Mouse (Mus musculus): ENCODE measurements around the gene Prkag2. TPM values are rescaled to one million over a fixed set of nuclear protein-coding genes. Genes with fewer than 3 reads are reported as not detected.

The Prkag2 gene
- polyA plus RNA-seq, 1 experiment = 60.2 TPM

GRCm38 (mm10) chr5:24983539-24983938 is 116.9 kb downstream of the Prkag2 start:
- H3K27ac ChIP-seq (replicated peaks; ENCODE audit: low read depth, low read length) = no peak overlapping the region; the same call in 1 of the 2 replicates
- peaks cover 33% of the 10 kb centered on the region for H3K4me1 ChIP-seq (ENCODE audit: control insufficient read depth, insufficient read depth, insufficient read length, low read length)

DNA sequence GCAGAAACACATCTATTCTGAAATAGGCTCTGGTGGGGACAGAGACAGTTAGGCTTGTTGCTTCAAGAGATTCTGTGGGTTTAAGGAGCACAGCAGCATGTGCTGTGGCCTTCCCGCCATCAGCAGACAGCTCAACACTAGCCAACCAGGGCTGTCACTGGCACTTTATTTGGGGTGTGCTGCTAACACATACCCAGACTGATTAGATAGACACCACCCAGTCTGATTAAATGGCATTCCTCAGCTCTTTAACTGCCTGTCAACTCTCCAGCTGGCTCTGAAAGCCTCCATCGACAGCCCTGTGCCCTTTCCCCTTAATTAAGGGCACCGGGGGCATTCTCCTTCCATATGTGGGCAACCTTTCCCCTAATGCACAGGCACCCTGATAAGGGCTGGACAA is 118.2 kb downstream of the Prkag2 start:
- peaks cover 41% of the 10 kb centered on the region for H3K4me1 ChIP-seq (ENCODE audit: control insufficient read depth, insufficient read depth, insufficient read length, low read length)
- H3K27ac ChIP-seq (replicated peaks; ENCODE audit: low read depth, low read length) = peak overlapping the region; percentile 65
- no peak overlapping the region for H3K4me3 ChIP-seq (ENCODE audit: insufficient read depth, low read depth, low read length)

More at GRCm38 (mm10) chr5:24983539-24983938, 116.9 kb downstream of the Prkag2 start:
- H3K4me3 ChIP-seq (ENCODE audit: insufficient read depth, low read depth, low read length) = no peak overlapping the region

DNA sequence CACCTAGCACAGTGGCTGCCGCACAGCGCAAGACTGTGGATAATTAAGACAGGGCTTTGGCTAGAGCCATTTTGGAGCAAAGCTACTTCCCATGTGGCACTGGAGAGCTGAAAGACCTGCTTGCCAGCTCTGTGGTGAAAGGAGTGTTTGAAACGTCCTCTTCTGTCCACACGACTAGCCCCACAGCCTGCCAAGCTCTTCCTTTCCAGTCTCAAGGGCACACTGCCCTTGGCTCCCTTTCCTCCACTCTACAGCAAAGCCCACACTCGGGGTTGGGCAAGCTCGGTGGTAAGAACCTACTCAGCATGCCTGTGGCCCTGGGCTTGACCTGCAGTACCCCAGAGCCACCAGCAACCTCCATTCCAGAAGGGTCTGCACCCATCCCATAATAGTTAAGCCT is 118.7 kb downstream of the Prkag2 start:
- Histone ChIP-seq H3K27ac (replicated peaks; ENCODE audit: low read depth, low read length) (peak overlapping the region; percentile 65; the same call in 1 of the 2 replicates), H3K4me1 (ENCODE audit: control insufficient read depth, insufficient read depth, insufficient read length, low read length) (peaks cover 45% of the 10 kb centered on the region), H3K4me3 (ENCODE audit: insufficient read depth, low read depth, low read length) (no peak overlapping the region)

GRCm38 (mm10) chr5:24979968-24980345 is 120.5 kb downstream of the Prkag2 start:
- peak overlapping the region; percentile 67 for H3K27ac ChIP-seq (replicated peaks; ENCODE audit: low read depth, low read length)
- peaks cover 48% of the 10 kb centered on the region for H3K4me1 ChIP-seq (ENCODE audit: control insufficient read depth, insufficient read depth, insufficient read length, low read length)
- no peak overlapping the region for H3K4me3 ChIP-seq (ENCODE audit: insufficient read depth, low read depth, low read length)

DNA sequence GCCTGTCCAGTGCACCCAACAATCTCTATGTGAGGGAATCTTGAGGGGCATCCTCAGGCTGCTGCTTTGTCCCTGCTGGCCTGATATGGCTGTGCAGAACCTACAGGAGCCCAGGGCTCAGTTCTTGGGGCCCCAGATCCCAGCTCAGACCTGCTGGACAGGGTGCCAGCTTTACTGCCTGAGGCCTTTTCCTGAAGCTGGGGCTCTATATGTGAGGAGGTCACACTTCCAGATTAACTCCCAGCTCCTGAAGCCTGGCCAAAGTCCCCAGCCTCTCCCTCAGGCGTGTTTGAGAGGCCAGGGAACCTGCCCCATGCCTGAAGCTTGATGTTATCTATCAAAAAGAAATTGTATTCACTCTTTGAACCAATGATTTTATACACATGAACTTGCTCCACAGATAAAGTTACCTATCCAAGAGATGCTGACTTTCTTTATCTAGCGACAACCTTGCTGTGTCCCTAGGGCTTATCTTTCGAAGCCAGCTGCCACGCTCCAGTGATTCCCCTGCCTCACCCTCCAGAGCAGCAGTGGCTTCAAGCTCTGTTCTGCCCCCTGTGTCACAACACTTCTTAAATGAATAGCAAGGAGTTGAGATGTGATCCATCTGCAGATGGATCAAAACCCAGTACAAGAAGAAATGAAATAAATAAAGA is 121.0 kb downstream of the Prkag2 start:
- H3K4me1 ChIP-seq (ENCODE audit: control insufficient read depth, insufficient read depth, insufficient read length, low read length) = peaks cover 48% of the 10 kb centered on the region
- H3K4me3 ChIP-seq (ENCODE audit: insufficient read depth, low read depth, low read length) = no peak overlapping the region
- H3K27ac ChIP-seq (replicated peaks; ENCODE audit: low read depth, low read length) = peak overlapping the region; percentile 67

GRCm38 (mm10) chr5:24976907-24977306 is 123.5 kb downstream of the Prkag2 start:
- Histone ChIP-seq H3K4me1 (ENCODE audit: control insufficient read depth, insufficient read depth, insufficient read length, low read length) (peaks cover 54% of the 10 kb centered on the region), H3K4me3 (ENCODE audit: insufficient read depth, low read depth, low read length) (no peak overlapping the region), H3K27ac (replicated peaks; ENCODE audit: low read depth, low read length) (peak overlapping the region; percentile 53; the same call in 1 of the 2 replicates)

DNA sequence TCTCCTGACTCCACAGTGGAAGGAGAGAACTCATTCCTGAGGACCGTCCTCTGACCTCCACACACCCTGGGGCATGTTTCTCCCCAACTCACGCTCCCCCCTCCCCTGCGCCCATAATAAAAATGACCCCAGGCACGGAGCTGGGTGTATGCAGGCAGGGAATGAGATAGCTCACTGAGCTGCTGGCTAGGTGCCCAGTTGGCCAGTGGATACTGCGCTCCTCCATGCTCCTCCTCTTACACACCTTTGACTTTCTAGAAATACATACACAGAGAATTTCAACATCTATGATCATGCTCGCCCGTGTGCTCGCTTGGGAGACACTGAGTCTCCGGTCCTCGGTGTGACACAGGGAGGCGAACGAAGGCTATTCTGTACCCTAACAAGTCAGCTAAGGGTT is 124.2 kb downstream of the Prkag2 start:
- Histone ChIP-seq H3K4me3 (ENCODE audit: insufficient read depth, low read depth, low read length) (no peak overlapping the region), H3K4me1 (ENCODE audit: control insufficient read depth, insufficient read depth, insufficient read length, low read length) (peaks cover 51% of the 10 kb centered on the region), H3K27ac (replicated peaks; ENCODE audit: low read depth, low read length) (no peak overlapping the region)

GRCm38 (mm10) chr5:24975100-24975499 is 125.3 kb downstream of the Prkag2 start:
- H3K4me1 ChIP-seq (ENCODE audit: control insufficient read depth, insufficient read depth, insufficient read length, low read length) = peaks cover 40% of the 10 kb centered on the region

DNA sequence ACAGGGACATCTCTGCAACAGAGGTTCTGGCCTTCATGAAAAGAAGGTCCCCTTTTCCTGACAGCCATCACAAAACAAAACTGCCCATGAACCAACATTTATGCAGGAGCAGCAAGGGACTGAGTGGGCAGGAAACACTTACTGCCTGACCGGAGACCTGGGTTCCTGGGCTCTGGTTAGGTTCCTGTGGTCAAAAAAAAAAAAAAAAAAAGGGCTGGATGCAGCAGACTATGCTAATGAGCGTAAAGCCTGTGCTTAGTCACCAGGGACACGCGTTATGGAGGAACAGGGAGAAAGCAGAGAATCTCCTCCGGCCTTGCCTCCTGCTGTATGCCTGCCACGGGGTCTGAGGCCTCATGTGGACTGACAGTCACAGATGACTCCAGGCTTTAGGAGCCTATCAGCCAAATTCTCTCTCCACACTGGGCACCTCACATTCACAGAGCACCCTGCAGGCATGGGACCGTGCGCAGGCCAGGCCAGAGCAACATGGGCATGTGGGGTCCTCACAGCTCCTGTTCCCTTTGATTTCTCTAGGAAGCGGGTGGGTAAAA is 126.7 kb downstream of the Prkag2 start:
- Histone ChIP-seq H3K4me3 (ENCODE audit: insufficient read depth, low read depth, low read length) (no peak overlapping the region), H3K27ac (replicated peaks; ENCODE audit: low read depth, low read length) (no peak overlapping the region)

More at GRCm38 (mm10) chr5:24975100-24975499, 125.3 kb downstream of the Prkag2 start:
- H3K27ac ChIP-seq (replicated peaks; ENCODE audit: low read depth, low read length) = no peak overlapping the region
- H3K4me3 ChIP-seq (ENCODE audit: insufficient read depth, low read depth, low read length) = no peak overlapping the region

GRCm38 (mm10) chr5:24973228-24973627 is 127.2 kb downstream of the Prkag2 start:
- Histone ChIP-seq H3K27ac (replicated peaks; ENCODE audit: low read depth, low read length) (no peak overlapping the region), H3K4me3 (ENCODE audit: insufficient read depth, low read depth, low read length) (no peak overlapping the region), H3K4me1 (ENCODE audit: control insufficient read depth, insufficient read depth, insufficient read length, low read length) (peaks cover 28% of the 10 kb centered on the region)

More for the DNA sequence above, 126.7 kb downstream of the Prkag2 start:
- peaks cover 30% of the 10 kb centered on the region for H3K4me1 ChIP-seq (ENCODE audit: control insufficient read depth, insufficient read depth, insufficient read length, low read length)

GRCm38 (mm10) chr5:24970552-24971275 is 129.7 kb downstream of the Prkag2 start:
- no peak overlapping the region for H3K27ac ChIP-seq (replicated peaks; ENCODE audit: low read depth, low read length)
- H3K4me1 ChIP-seq (ENCODE audit: control insufficient read depth, insufficient read depth, insufficient read length, low read length) = peaks cover 14% of the 10 kb centered on the region
- H3K4me3 ChIP-seq (ENCODE audit: insufficient read depth, low read depth, low read length) = no peak overlapping the region

GRCm38 (mm10) chr5:24969241-24969880 is 131.1 kb downstream of the Prkag2 start:
- H3K27ac ChIP-seq (replicated peaks; ENCODE audit: low read depth, low read length) = no peak overlapping the region
- peaks cover 14% of the 10 kb centered on the region for H3K4me1 ChIP-seq (ENCODE audit: control insufficient read depth, insufficient read depth, insufficient read length, low read length)

GRCm38 (mm10) chr5:24968792-24969191 is 131.7 kb downstream of the Prkag2 start:
- H3K27ac ChIP-seq (replicated peaks; ENCODE audit: low read depth, low read length) = no peak overlapping the region
- H3K4me1 ChIP-seq (ENCODE audit: control insufficient read depth, insufficient read depth, insufficient read length, low read length) = peaks cover 10% of the 10 kb centered on the region
- H3K4me3 ChIP-seq (ENCODE audit: insufficient read depth, low read depth, low read length) = no peak overlapping the region

More at GRCm38 (mm10) chr5:24969241-24969880, 131.1 kb downstream of the Prkag2 start:
- no peak overlapping the region for H3K4me3 ChIP-seq (ENCODE audit: insufficient read depth, low read depth, low read length)

DNA sequence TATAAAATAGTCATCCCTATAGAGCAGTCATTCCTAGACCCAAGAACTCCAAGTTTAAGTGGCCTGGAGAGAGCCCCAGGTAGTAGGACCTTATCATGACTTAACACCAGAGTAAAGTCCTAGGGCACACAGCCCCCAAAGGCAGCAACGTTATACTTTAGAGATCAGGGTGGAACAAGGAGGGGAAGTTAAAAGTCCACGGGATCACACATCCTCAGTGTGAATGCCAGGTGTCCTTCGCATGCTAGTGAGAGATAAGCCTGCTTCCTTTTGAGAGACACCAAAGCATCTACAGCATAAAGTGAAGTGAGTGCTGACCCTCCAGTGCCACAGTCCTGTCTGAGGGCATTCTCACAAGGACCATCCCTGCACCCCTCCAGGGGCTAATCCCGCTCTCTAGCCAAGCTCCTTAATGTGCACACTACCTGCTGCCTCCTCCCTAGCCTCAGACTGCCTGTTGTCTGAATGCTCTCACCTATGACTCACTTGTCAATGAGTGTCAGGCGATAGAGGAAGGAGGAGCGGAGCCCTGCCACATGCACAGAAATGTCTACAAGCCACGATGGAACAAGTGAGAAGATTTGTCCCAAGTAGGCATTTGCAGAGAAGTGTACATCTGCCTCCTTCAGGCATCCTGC is 132.4 kb downstream of the Prkag2 start:
- H3K4me1 ChIP-seq (ENCODE audit: control insufficient read depth, insufficient read depth, insufficient read length, low read length) = peaks cover 6% of the 10 kb centered on the region
- no peak overlapping the region for H3K27ac ChIP-seq (replicated peaks; ENCODE audit: low read depth, low read length)
- H3K4me3 ChIP-seq (ENCODE audit: insufficient read depth, low read depth, low read length) = no peak overlapping the region

- no peak overlapping the region for H3K4me3 ChIP-seq (ENCODE audit: insufficient read depth, low read depth, low read length)
- H3K27ac ChIP-seq (replicated peaks; ENCODE audit: low read depth, low read length) = no peak overlapping the region
- peaks cover 9% of the 10 kb centered on the region for H3K4me1 ChIP-seq (ENCODE audit: control insufficient read depth, insufficient read depth, insufficient read length, low read length)
Observed at GRCm38 (mm10) chr5:24963776-24964175, 136.7 kb downstream of the Prkag2 start.

Data from brown adipose tissue, adult 24 weeks (tissue).